Mouse (Mus musculus): ENCODE measurements around the gene Tenm3. TPM values are rescaled to one million over a fixed set of nuclear protein-coding genes. Genes with fewer than 3 reads are reported as not detected.

The Tenm3 gene
- polyA plus RNA-seq, 1 experiment from 2014 or later, result 18.2 TPM

DNA sequence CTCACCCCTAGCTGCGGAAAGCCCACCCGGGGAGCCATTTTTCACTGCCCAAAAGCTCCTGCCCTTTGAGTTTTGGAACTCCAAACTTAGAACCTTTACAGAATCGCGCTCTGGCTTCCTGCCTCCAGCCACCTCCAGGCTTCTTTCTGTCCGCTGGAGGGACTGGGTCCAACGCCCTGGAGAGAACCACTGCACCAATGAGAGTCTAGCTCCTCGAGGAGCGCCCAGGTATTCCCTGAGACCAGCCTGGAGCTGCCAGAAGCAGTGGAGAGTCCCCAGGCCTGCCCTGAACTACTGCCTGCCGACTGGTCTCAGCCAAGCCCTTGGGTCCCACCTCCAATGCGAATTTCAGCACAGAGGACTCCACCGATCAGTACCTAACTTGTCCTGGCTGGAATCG, 1.2 kb upstream of the Tenm3 start:
- no peaks in the 10 kb centered on the region for H3K9me3 ChIP-seq (replicated peaks; ENCODE audit: control insufficient read depth, low read length)
- H3K4me1 ChIP-seq (ENCODE audit: control insufficient read depth, insufficient read depth, low read length), result peaks cover 8% of the 10 kb centered on the region; the same call in 1 of the 2 replicates
- no peak overlapping the region for H3K27ac ChIP-seq (ENCODE audit: low read depth, low read length)
- no peak for ATAC-seq (replicated peaks; ENCODE audit: insufficient number of reproducible peaks, low FRiP score, low TSS enrichment)
- H3K36me3 ChIP-seq (ENCODE audit: control insufficient read depth, insufficient read depth, low read length), result no peaks in the 10 kb centered on the region
- peak overlapping the region; percentile 95 for H3K4me2 ChIP-seq
- 7% methylated on average over 12 of the region's 12 CpGs for WGBS (ENCODE audit: insufficient replicate concordance)
- peak overlapping the region; percentile 82 for H3K4me3 ChIP-seq (ENCODE audit: low read depth, low read length)
- H3K9ac ChIP-seq (ENCODE audit: low read depth, low read length), result peak overlapping the region; percentile 39; the same call in 1 of the 2 replicates
- H3K27me3 ChIP-seq (ENCODE audit: control insufficient read depth, insufficient read depth, low read length), result peaks cover 26% of the 10 kb centered on the region

DNA sequence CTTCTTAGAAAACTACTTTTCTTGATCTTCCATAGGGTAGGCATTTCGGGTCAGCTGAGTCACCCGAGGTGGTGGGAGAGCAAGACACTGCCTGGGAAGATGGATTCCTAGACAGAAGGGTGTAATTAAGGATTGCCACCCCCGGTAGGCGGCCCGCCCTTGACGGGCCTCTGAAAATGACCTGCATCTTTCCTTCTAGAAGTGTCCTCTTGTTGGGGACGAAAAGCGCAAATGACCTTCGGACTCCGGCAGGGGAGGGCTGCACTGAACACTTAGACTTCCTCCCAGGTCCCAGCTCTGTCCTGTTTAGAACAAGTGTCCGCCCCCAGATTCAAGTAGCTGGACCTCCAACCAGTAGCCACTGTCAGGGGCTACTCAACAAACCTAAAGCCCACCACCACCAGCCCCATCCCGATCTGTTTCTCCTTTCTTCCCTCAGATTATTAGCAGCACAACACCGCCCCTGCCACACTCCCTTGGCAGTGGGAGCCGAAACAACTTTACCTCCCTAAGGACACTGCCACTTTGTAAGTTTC, 687 bp upstream of the Tenm3 start:
- Histone ChIP-seq H3K27me3 (ENCODE audit: control insufficient read depth, insufficient read depth, low read length) (peaks cover 26% of the 10 kb centered on the region), H3K36me3 (ENCODE audit: control insufficient read depth, insufficient read depth, low read length) (no peaks in the 10 kb centered on the region), H3K4me3 (ENCODE audit: low read depth, low read length) (peak overlapping the region; percentile 82), H3K9me3 (replicated peaks; ENCODE audit: control insufficient read depth, low read length) (no peaks in the 10 kb centered on the region), H3K9ac (ENCODE audit: low read depth, low read length) (peak overlapping the region; percentile 39; the same call in 1 of the 2 replicates), H3K4me1 (ENCODE audit: control insufficient read depth, insufficient read depth, low read length) (peaks cover 8% of the 10 kb centered on the region; the same call in 1 of the 2 replicates), H3K27ac (ENCODE audit: low read depth, low read length) (no peak overlapping the region), H3K4me2 (peak overlapping the region; percentile 95)
- WGBS (ENCODE audit: insufficient replicate concordance), result 2% methylated on average over 14 of the region's 14 CpGs
- no peak for ATAC-seq (replicated peaks; ENCODE audit: insufficient number of reproducible peaks, low FRiP score, low TSS enrichment)

DNA sequence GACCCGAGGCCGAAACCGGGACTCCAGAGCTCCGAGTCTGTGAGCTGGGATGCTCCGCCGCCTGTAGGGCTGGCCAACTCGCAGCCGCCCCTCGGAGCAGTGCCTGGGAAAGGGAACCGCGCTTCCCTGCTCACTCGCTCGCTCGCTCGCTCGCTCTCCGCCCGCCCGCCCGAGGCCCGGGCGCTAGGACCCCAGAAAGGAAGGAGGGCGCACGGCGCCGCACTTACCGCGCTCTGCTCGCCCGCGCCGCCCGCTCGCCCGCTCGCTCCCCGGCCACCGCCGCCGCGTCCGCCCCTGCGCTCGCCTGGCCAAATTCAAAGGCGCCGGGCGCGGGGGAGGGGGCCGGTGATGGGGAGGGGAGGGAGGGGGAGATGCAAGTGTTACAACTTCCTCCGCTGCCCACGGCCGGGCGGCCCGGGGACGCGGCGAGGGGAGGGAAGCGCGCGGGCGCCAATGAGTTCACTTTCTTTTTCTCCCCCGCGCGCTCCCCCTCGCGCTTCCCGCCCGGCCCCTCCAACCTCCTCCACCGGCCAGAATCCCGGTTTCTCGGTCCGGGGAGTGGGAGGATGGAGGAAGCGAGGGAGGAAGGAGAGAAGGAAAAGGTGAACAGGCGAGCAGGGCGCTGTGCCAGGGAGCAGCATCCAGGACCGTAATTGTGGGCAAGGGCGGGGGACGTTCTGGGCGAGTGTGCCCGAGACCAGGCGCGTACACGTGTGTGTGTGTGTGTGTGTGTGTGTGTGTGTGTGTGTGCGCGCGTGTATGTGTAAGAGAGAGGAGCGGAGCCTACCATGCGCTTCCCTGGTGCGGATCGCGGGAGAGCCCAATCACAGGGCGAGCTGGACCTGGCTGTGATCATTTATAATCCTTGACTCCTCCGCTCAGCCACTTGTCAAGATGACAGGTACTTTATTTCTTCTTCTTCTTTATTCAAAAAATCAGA, 490 bp downstream of the Tenm3 start:
- ATAC-seq (replicated peaks; ENCODE audit: insufficient number of reproducible peaks, low FRiP score, low TSS enrichment), result peak; percentile 66
- Histone ChIP-seq H3K9ac (ENCODE audit: low read depth, low read length) (peak overlapping the region; percentile 77), H3K4me2 (peak overlapping the region; percentile 95), H3K27ac (ENCODE audit: low read depth, low read length) (peak overlapping the region; percentile 62), H3K9me3 (replicated peaks; ENCODE audit: control insufficient read depth, low read length) (no peaks in the 10 kb centered on the region), H3K27me3 (ENCODE audit: control insufficient read depth, insufficient read depth, low read length) (peaks cover 26% of the 10 kb centered on the region), H3K36me3 (ENCODE audit: control insufficient read depth, insufficient read depth, low read length) (no peaks in the 10 kb centered on the region), H3K4me3 (ENCODE audit: low read depth, low read length) (peak overlapping the region; percentile 82), H3K4me1 (ENCODE audit: control insufficient read depth, insufficient read depth, low read length) (peaks cover 8% of the 10 kb centered on the region; the same call in 1 of the 2 replicates)
- WGBS (ENCODE audit: insufficient replicate concordance), result under 1% methylated on average over 56 of the region's 93 CpGs

DNA sequence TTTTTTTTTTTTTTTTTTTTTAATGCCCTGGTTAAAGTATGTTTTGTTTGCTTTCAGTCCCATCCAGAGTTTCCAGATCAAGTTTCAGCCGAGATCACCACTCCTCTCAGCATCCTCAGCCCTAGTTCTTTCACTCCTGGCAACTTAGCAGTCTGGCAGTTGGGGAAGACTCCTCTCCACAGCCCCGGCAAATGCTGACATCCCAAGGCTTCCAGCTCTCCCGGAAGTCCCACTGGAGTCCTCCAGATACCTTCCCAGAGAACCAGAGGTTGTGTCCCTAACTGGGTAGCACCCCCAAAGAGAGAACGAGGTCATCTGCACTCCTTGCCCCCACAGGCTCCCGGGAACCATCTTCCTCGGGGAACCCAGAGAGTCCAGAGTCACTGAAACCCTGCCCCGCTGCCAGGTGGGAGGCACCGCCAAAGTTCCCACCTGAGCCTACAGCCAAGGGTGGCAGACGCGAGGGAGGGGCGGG, 1.2 kb downstream of the Tenm3 start:
- H3K4me1 ChIP-seq (ENCODE audit: control insufficient read depth, insufficient read depth, low read length), result peaks cover 8% of the 10 kb centered on the region; the same call in 1 of the 2 replicates
- peak overlapping the region; percentile 62 for H3K27ac ChIP-seq (ENCODE audit: low read depth, low read length)
- no peaks in the 10 kb centered on the region for H3K36me3 ChIP-seq (ENCODE audit: control insufficient read depth, insufficient read depth, low read length)
- 0% methylated on average over 11 of the region's 11 CpGs for WGBS (ENCODE audit: insufficient replicate concordance)
- no peaks in the 10 kb centered on the region for H3K9me3 ChIP-seq (replicated peaks; ENCODE audit: control insufficient read depth, low read length)
- peak overlapping the region; percentile 77 for H3K9ac ChIP-seq (ENCODE audit: low read depth, low read length)
- H3K27me3 ChIP-seq (ENCODE audit: control insufficient read depth, insufficient read depth, low read length), result peaks cover 23% of the 10 kb centered on the region
- H3K4me2 ChIP-seq, result peak overlapping the region; percentile 95
- H3K4me3 ChIP-seq (ENCODE audit: low read depth, low read length), result peak overlapping the region; percentile 82
- peak; percentile 10; the same call in 1 of the 2 replicates for ATAC-seq (replicated peaks; ENCODE audit: insufficient number of reproducible peaks, low FRiP score, low TSS enrichment)

DNA sequence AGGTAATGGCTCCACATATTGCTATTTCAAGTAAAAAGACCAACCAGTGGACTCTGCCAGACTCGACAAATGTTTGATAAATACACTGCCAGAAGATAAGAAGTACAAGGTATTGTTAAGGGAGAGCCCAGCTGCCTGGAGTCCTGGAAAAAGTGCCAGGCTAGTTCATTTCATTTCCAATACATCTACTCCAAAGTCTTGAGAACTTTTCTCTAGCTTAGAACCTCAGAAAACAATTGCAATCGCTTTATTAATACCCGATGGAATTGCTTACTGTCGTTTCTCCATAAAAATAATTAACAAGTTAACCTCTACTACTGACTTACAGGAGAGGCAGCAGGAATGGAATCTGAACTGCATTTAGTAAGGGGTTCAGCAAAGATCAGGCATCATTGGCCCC, 1.7 kb downstream of the Tenm3 start:
- peaks cover 23% of the 10 kb centered on the region for H3K27me3 ChIP-seq (ENCODE audit: control insufficient read depth, insufficient read depth, low read length)
- no peak overlapping the region for H3K27ac ChIP-seq (ENCODE audit: low read depth, low read length)
- peak overlapping the region; percentile 82 for H3K4me3 ChIP-seq (ENCODE audit: low read depth, low read length)
- peaks cover 8% of the 10 kb centered on the region; the same call in 1 of the 2 replicates for H3K4me1 ChIP-seq (ENCODE audit: control insufficient read depth, insufficient read depth, low read length)
- no peak for ATAC-seq (replicated peaks; ENCODE audit: insufficient number of reproducible peaks, low FRiP score, low TSS enrichment)
- peak overlapping the region; percentile 95 for H3K4me2 ChIP-seq
- H3K36me3 ChIP-seq (ENCODE audit: control insufficient read depth, insufficient read depth, low read length), result no peaks in the 10 kb centered on the region
- H3K9me3 ChIP-seq (replicated peaks; ENCODE audit: control insufficient read depth, low read length), result no peaks in the 10 kb centered on the region
- WGBS (ENCODE audit: insufficient replicate concordance), result 7% methylated on average over 4 of the region's 4 CpGs
- H3K9ac ChIP-seq (ENCODE audit: low read depth, low read length), result no peak overlapping the region

DNA sequence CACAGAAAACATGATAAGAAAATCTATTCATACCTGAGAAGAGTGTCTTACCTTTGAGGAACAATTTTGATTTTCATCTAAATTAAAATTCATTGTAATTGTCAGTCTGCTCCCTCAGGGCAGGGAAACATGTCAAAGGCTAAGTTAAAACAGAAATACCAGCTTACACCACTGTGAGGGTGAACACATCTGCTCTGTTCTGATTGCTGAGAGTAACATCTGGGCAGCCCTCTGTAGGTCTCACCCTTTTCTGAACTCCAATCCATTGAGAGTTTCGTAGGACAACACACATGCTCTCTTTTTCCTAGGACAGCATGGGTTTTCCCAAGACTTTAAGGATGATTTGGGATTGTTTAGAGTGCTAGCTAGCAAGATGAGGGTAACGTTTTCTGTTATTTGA, 8.0 kb downstream of the Tenm3 start:
- no peaks in the 10 kb centered on the region for H3K4me1 ChIP-seq (ENCODE audit: control insufficient read depth, insufficient read depth, low read length)
- 82% methylated on average over 2 of the region's 2 CpGs for WGBS (ENCODE audit: insufficient replicate concordance)

DNA sequence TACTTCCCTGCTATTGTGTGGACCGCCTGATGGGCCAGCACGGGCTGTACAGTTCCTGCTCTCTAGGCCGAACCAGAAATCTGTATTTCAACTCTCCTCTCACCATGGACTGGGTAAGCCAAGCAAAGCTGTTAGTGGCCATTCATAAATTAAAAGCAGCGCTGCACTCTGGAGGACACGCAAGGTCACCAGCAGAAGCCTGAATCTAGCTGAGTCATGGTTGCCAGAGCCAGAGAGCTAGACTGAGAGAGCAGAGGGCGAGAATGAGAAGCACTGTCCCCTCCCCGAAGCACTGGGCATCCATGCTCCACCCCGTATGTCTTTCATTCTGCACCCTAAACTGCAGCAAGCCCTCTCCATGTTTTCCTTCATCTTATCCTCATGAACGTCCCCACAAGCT, 16.3 kb downstream of the Tenm3 start:
- WGBS (ENCODE audit: insufficient replicate concordance), result 43% methylated on average over 9 of the region's 9 CpGs
- no peak for ATAC-seq (replicated peaks; ENCODE audit: insufficient number of reproducible peaks, low FRiP score, low TSS enrichment)
- no peaks in the 10 kb centered on the region for H3K27me3 ChIP-seq (ENCODE audit: control insufficient read depth, insufficient read depth, low read length)
- H3K4me1 ChIP-seq (ENCODE audit: control insufficient read depth, insufficient read depth, low read length), result peaks cover 4% of the 10 kb centered on the region; the same call in 1 of the 2 replicates
- H3K4me3 ChIP-seq (ENCODE audit: low read depth, low read length), result no peak overlapping the region
- H3K4me2 ChIP-seq, result no peak overlapping the region
- no peak overlapping the region for H3K9ac ChIP-seq (ENCODE audit: low read depth, low read length)
- no peak overlapping the region for H3K27ac ChIP-seq (ENCODE audit: low read depth, low read length)
- no peaks in the 10 kb centered on the region for H3K36me3 ChIP-seq (ENCODE audit: control insufficient read depth, insufficient read depth, low read length)
- H3K9me3 ChIP-seq (replicated peaks; ENCODE audit: control insufficient read depth, low read length), result no peaks in the 10 kb centered on the region

More for the DNA sequence above, 8.0 kb downstream of the Tenm3 start:
- Histone ChIP-seq H3K9me3 (replicated peaks; ENCODE audit: control insufficient read depth, low read length) (no peaks in the 10 kb centered on the region), H3K4me2 (no peak overlapping the region), H3K27me3 (ENCODE audit: control insufficient read depth, insufficient read depth, low read length) (no peaks in the 10 kb centered on the region), H3K4me3 (ENCODE audit: low read depth, low read length) (no peak overlapping the region), H3K36me3 (ENCODE audit: control insufficient read depth, insufficient read depth, low read length) (no peaks in the 10 kb centered on the region), H3K9ac (ENCODE audit: low read depth, low read length) (no peak overlapping the region), H3K27ac (ENCODE audit: low read depth, low read length) (no peak overlapping the region)
- ATAC-seq (replicated peaks; ENCODE audit: insufficient number of reproducible peaks, low FRiP score, low TSS enrichment), result no peak

DNA sequence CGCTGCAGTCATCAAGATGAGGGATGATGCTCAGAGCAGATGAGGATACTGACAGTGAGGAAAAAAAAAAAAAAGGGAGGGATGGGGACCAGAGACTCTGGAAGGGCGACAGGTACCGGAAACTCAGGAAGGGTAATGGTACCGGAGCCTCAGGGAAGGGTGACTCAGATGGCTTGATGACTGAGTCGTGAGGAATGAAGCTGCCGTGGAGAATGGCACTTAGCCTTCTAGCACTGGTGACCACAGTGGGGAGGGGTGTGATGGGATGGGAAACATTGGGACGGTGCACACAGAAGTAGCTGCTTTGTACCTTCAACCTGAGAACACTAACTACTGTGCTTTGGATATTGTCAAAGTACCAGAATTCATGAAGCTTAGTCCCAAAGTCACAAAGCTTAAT, 18.1 kb downstream of the Tenm3 start:
- H3K27ac ChIP-seq (ENCODE audit: low read depth, low read length), result no peak overlapping the region
- no peak overlapping the region for H3K4me2 ChIP-seq
- H3K4me3 ChIP-seq (ENCODE audit: low read depth, low read length), result no peak overlapping the region
- H3K4me1 ChIP-seq (ENCODE audit: control insufficient read depth, insufficient read depth, low read length), result peaks cover 4% of the 10 kb centered on the region; the same call in 1 of the 2 replicates
- H3K36me3 ChIP-seq (ENCODE audit: control insufficient read depth, insufficient read depth, low read length), result no peaks in the 10 kb centered on the region
- no peaks in the 10 kb centered on the region for H3K27me3 ChIP-seq (ENCODE audit: control insufficient read depth, insufficient read depth, low read length)
- H3K9me3 ChIP-seq (replicated peaks; ENCODE audit: control insufficient read depth, low read length), result no peaks in the 10 kb centered on the region
- no peak overlapping the region for H3K9ac ChIP-seq (ENCODE audit: low read depth, low read length)
- ATAC-seq (replicated peaks; ENCODE audit: insufficient number of reproducible peaks, low FRiP score, low TSS enrichment), result no peak
- 85% methylated on average over 7 of the region's 7 CpGs for WGBS (ENCODE audit: insufficient replicate concordance)

Data from heart, embryonic 11.5 days (tissue).